Mouse (Mus musculus) hindlimb bud, embryonic 11.5 days (tissue): ENCODE data around the gene Zcrb1.
"Not testable (repeated sequence)": the region's sequence is repeated elsewhere in the genome, so short reads cannot be mapped to it uniquely, and the experiment has no call there.

Experiments used
- DNase-seq: peaks from one replicate; pipeline ENCODE4 v3.0.0-alpha.2; 2012; ENCODE audit warnings: low read depth, low spot score; ENCODE audit errors: extremely low spot score

Gene Zcrb1

GRCm38 (mm10) chr15:93372525-93373119 lies 25.5 kb downstream of the Zcrb1 start:
- DNase-seq: not testable (repeated sequence)

DNA sequence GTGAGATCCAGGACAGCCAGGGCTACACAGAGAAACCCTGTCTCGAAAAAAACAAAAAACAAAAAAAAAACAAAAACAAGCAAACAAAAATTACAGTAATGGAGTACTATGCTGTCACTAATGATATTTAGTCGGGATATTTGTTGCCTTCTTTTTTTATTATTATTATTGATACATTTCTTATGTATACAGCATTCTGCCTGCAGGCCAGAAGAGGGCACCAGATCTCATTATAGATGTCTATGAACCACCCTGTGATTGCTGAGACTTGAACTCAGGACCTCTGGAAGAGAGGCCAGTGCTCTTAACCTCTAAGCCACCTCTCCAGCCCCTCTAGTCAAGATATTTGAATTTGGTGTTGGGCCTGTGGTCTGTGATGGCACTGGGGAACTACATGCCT lies 26.3 kb downstream of the Zcrb1 start:
- no peak for DNase-seq

GRCm38 (mm10) chr15:93368558-93368957 lies 29.6 kb downstream of the Zcrb1 start:
- DNase-seq: no peak

GRCm38 (mm10) chr15:93365561-93365960 lies 32.6 kb downstream of the Zcrb1 start:
- DNase-seq: no peak

- no peak for DNase-seq
Observed at GRCm38 (mm10) chr15:93358346-93359095, 39.6 kb downstream of the Zcrb1 start.

- DNase-seq: no peak
Observed at GRCm38 (mm10) chr15:93340630-93341379, 57.3 kb downstream of the Zcrb1 start.

GRCm38 (mm10) chr15:93336925-93337761 lies 61.0 kb downstream of the Zcrb1 start, which contains the start of gene Yaf2:
TSS of gene Yaf2 (minus strand) at chr15:93336935.
- peak; percentile 30 for DNase-seq

DNA sequence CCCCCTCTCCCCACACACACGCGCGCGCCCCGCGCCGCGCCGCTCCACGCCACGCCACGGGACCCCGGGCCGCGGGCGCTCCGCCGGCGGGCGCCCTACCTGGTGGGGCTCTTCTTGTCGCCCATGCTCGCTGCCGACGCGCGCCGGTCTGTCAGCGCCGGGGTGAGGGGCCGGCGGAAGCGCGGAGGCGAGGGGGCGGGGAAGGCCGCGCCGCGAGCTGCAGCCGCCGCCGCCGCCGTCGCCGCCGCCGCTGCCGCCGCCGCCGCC lies 61.5 kb downstream of the Zcrb1 start:
- no peak for DNase-seq
